Mouse (Mus musculus): ENCODE data around the gene Tarbp1. TPM values are rescaled to one million over a fixed set of nuclear protein-coding genes. Genes with fewer than 3 reads are reported as not detected.
A peak's percentile ranks its signal among the peaks of the same experiment; 100 is the strongest.
"Not testable (repeated sequence)": the region's sequence is repeated elsewhere in the genome, so short reads cannot be mapped to it uniquely, and the experiment has no call there.

The Tarbp1 gene
- polyA plus RNA-seq, 1 experiment from 2014 or later: 1.4 TPM

DNA sequence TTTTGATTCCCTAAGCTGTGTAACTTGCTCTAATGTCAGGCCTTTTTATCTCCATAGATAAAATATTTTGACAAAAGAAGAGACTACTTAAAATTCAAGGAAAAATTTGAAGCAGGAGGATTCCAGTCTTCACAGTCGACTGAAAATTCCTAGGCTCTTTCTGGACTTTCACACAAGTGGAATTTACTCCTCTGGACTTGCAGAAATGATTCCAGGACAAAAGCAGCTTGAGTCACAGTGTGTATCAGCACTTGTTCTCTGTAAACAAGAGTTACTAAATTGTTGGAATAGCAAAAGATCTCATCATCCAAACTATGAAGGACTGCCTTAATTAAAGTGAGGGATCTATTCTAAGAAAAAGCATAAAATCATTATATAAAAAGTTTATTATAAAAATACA, 49.9 kb downstream of the Tarbp1 start:
- no peak for ATAC-seq
- peaks cover 19% of the 10 kb centered on the region for H3K4me1 ChIP-seq
- no peak overlapping the region for H3K27ac ChIP-seq
- no peaks in the 10 kb centered on the region for H3K27me3 ChIP-seq
- WGBS: 79% methylated on average over 1 of the region's 1 CpGs
- H3K9me3 ChIP-seq (replicated peaks): no peaks in the 10 kb centered on the region
- H3K4me2 ChIP-seq: no peak overlapping the region
- peaks cover 50% of the 10 kb centered on the region for H3K36me3 ChIP-seq (ENCODE audit: poor library complexity, severe bottlenecking)
- H3K4me3 ChIP-seq: no peak overlapping the region
- no peak overlapping the region for H3K9ac ChIP-seq

DNA sequence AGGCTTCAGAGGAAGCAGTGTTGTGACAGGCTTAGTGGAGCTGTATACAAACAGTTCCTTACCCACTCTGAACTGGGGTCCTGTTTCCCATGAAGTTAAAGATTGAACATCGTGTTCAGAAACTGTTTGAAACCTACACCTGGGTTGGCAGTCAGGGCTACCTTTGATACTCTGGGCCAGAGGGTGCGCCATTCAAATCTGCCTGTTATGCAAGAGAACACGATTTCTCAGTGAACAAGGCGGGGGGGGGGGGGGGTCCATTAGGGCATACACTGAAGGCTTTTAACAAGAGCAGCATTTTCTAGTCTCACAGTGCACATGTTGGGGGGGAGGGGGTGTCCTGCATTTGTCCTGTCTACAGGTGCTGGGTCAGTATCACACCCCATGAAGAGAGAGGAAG, 50.7 kb downstream of the Tarbp1 start:
- peaks cover 19% of the 10 kb centered on the region for H3K4me1 ChIP-seq
- H3K4me3 ChIP-seq: no peak overlapping the region
- H3K36me3 ChIP-seq (ENCODE audit: poor library complexity, severe bottlenecking): peaks cover 42% of the 10 kb centered on the region
- WGBS: 76% methylated on average over 4 of the region's 4 CpGs
- no peaks in the 10 kb centered on the region for H3K27me3 ChIP-seq
- H3K9ac ChIP-seq: no peak overlapping the region
- no peak for ATAC-seq
- H3K4me2 ChIP-seq: no peak overlapping the region
- H3K9me3 ChIP-seq (replicated peaks): no peaks in the 10 kb centered on the region
- no peak overlapping the region for H3K27ac ChIP-seq

DNA sequence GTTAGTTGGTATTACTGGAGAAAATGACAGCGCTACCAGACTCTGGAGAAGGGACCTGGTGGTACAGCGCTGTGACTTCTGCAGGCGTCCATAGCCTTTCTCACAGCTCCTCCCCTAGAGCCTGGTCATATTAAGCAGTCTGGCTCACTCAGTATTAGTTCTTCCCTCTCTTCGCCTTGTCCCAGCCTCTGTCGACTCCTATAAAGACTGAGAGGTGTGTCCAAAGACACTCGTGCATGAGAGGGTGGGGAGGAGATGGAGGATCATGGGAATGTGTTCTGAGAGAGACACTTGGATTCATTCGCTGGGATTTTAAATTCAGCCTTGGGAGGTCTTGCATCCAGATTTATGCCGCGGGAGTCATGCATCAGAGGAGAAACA, 52.0 kb downstream of the Tarbp1 start:
- Histone ChIP-seq H3K36me3 (ENCODE audit: poor library complexity, severe bottlenecking) (peaks cover 30% of the 10 kb centered on the region), H3K4me2 (peak overlapping the region; percentile 85), H3K4me1 (peaks cover 19% of the 10 kb centered on the region), H3K27ac (peak overlapping the region; percentile 68), H3K9me3 (replicated peaks) (no peaks in the 10 kb centered on the region), H3K9ac (peak overlapping the region; percentile 87), H3K27me3 (no peaks in the 10 kb centered on the region), H3K4me3 (peak overlapping the region; percentile 84)
- 8% methylated on average over 9 of the region's 9 CpGs for WGBS
- ATAC-seq: peak; percentile 61

DNA sequence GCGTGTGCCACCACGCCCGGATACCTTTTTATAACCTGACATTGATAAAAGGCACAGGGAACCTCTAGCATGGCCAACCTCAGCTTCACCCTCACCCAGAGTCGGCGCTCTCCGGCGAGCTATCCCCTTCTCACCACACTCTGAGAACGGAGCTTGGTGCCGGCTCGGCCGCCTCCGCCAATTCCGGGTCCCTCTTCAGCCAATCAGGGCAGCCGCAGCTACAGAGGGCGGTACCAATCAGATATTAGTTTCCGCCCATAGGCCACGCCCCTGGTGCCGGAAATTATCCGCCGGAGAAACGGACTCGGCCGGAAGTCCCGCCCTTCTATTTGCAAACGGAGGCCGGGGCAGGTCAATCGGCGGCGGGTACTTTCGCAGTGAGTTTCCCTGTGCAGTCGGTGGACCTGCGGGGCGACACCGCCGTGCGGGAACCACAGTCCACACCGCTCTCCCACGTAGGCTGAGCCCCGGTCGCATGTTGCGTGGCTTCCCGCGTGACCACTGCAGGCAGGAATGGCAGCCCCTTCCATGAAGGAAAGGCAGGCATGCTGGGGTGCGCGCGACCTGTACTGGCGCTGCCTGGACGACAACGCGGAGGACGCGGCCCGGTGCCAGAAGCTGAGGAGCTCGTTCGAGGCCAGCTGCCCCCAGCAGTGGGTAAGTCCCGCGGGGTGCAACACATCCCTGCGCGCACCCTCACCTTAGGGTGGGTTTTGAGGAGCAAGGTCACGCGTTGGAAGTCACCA, 52.5 kb downstream of the Tarbp1 start, which contains the start of gene Coa6:
Gene Coa6, plus strand, starts transcription at position 342 of the 746 bp plus-strand sequence.
- ATAC-seq: peak; percentile 99
- Histone ChIP-seq H3K27me3 (no peaks in the 10 kb centered on the region), H3K9ac (peak within 1 kb of the TSS; percentile 87), H3K4me1 (peaks cover 19% of the 10 kb centered on the region), H3K27ac (peak within 1 kb of the TSS; percentile 68), H3K9me3 (replicated peaks) (no peaks in the 10 kb centered on the region), H3K4me3 (peak within 1 kb of the TSS; percentile 84), H3K36me3 (ENCODE audit: poor library complexity, severe bottlenecking) (peaks cover 24% of the 10 kb centered on the region), H3K4me2 (peak within 1 kb of the TSS; percentile 85)
- WGBS: under 1% methylated on average over 60 of the region's 61 CpGs

DNA sequence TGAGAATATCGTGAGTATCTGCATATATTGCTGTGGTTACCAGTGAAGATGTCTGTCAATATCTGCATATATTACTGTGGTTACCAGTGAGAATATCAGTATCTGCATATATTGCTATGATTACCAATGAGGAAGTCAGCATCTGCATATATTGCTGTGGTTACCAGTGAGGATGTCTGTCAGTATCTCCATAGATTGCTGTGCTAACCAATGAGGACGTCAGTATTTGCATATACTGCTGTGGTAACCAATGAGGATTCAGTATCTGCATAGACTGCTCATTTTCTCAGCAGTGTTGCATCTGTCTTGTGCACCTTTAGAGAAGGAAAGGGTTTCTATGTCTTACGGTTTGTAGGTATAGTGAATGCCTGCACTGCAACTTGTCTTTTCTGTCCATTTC, 54.0 kb downstream of the Tarbp1 start:
- Histone ChIP-seq H3K9ac (no peak overlapping the region), H3K4me1 (peaks cover 19% of the 10 kb centered on the region), H3K4me2 (no peak overlapping the region), H3K27ac (no peak overlapping the region), H3K4me3 (no peak overlapping the region), H3K36me3 (ENCODE audit: poor library complexity, severe bottlenecking) (peaks cover 9% of the 10 kb centered on the region), H3K9me3 (replicated peaks) (no peaks in the 10 kb centered on the region), H3K27me3 (no peaks in the 10 kb centered on the region)
- no peak for ATAC-seq
- 80% methylated on average over 3 of the region's 3 CpGs for WGBS

DNA sequence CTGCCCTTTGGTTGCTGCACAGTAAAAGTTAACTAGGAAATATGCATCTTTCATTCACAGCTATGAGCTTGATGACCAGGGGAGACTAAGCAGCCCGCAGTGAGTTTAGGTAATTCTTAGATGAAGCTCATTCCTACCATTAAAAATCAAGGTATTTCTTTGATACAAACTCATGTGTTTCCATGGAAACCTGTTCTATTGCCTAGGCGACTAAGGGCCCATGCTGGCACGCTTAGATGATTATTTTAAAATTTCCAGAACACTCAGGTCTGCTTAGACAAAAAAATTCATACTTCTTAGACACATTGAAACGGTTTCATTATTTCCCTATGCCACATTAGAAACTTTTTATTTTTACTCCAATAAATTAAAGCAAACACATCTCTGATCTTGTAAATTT, 69.8 kb downstream of the Tarbp1 start:
- WGBS: 68% methylated on average over 4 of the region's 4 CpGs
- H3K9ac ChIP-seq: no peak overlapping the region
- H3K4me1 ChIP-seq: no peaks in the 10 kb centered on the region
- H3K4me2 ChIP-seq: no peak overlapping the region
- no peaks in the 10 kb centered on the region for H3K36me3 ChIP-seq (ENCODE audit: poor library complexity, severe bottlenecking)
- H3K27ac ChIP-seq: no peak overlapping the region
- no peak overlapping the region for H3K4me3 ChIP-seq
- H3K9me3 ChIP-seq (replicated peaks): no peaks in the 10 kb centered on the region
- no peak for ATAC-seq
- no peaks in the 10 kb centered on the region for H3K27me3 ChIP-seq

DNA sequence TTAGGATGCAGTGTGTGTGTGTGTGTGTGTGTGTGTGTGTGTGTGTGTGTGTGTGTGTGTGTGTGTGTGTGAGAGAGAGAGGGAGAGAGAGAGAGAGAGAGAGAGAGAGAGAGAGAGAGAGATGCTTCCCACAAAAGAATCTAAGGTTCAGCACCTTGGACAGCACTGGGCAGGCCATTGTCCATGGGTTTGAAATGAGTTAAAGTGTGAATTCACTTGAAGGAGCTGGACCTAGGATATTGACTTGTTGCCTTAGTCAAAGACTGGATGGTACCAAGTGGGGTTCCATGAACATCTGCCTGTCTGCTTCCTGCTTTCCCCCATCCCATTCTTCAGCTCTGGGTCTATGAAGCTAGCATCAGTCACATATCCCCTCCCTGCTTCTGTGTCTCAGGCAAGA, 70.3 kb downstream of the Tarbp1 start:
- H3K27me3 ChIP-seq; H3K4me1 ChIP-seq; H3K9me3 ChIP-seq (replicated peaks); ATAC-seq; H3K36me3 ChIP-seq (ENCODE audit: poor library complexity, severe bottlenecking); H3K9ac ChIP-seq; H3K27ac ChIP-seq; H3K4me3 ChIP-seq; H3K4me2 ChIP-seq: not testable (repeated sequence)

DNA sequence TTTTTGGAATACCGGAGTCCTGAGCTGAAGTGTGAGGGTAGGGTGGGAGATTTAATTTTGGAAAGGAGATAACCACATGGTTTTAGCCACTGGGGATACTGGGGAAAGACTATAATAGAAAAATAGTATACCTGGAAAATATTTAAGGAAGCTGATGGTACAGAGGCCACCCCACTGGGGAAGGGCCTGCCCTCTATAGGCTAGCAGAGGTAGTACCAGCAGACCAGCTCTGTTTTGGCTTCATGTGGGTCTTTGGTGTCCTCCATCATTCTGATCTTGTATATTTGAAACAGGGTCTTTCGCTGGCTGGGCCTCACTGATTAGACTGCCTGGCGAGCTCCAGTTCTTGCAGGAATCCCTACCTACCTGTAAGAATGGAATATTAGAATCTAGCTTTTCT, 76.5 kb downstream of the Tarbp1 start:
- Histone ChIP-seq H3K9ac (no peak overlapping the region), H3K27ac (no peak overlapping the region), H3K4me3 (no peak overlapping the region), H3K9me3 (replicated peaks) (no peaks in the 10 kb centered on the region), H3K4me1 (peaks cover 8% of the 10 kb centered on the region; the same call in 1 of the 2 replicates), H3K4me2 (no peak overlapping the region), H3K27me3 (no peaks in the 10 kb centered on the region), H3K36me3 (ENCODE audit: poor library complexity, severe bottlenecking) (no peaks in the 10 kb centered on the region)
- ATAC-seq: no peak
- 70% methylated on average over 3 of the region's 3 CpGs for WGBS

DNA sequence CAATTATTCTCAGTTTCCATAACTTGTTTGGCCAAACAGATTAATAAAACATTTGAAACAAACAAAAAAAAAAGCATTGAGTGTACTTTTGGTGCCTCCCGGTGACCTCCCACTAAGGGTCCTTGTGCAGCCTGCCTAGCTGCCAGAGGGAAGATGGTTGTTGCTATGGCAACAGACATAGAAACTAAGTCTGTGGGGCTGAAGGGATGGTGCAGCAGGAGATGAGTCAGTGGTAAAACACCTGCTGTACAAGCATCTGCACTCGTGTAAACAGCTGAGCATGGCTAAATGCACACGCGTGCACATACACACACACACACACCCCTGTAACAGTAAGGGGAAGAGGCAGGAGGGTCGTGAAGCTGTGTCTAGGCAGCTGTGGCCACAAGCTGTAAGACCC, 78.9 kb downstream of the Tarbp1 start:
- Histone ChIP-seq H3K9ac (no peak overlapping the region), H3K27ac (no peak overlapping the region), H3K36me3 (ENCODE audit: poor library complexity, severe bottlenecking) (no peaks in the 10 kb centered on the region), H3K4me1 (peaks cover 8% of the 10 kb centered on the region; the same call in 1 of the 2 replicates), H3K4me3 (no peak overlapping the region), H3K27me3 (no peaks in the 10 kb centered on the region), H3K4me2 (no peak overlapping the region), H3K9me3 (replicated peaks) (no peaks in the 10 kb centered on the region)
- no peak for ATAC-seq
- 49% methylated on average over 5 of the region's 5 CpGs for WGBS

DNA sequence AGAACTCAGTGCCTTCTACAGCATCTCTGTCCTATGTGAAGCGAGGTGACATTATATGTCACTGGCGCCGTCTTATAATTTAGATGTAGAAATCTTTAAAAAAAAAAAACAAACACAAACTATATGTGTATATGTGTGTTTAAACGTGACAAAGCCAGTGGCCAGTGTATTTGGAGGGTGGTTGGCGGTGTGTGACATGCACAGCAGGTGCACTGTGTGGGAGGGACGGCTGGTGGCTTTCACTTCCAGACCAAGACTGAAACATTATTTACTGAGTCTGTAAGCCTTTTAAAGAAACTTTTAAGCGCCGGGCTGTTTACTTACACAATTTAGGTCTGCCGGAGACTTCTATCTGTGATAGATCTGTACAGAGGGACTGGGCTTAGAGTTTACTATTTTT, 79.5 kb downstream of the Tarbp1 start:
- Histone ChIP-seq H3K27me3 (no peaks in the 10 kb centered on the region), H3K4me2 (no peak overlapping the region), H3K9me3 (replicated peaks) (no peaks in the 10 kb centered on the region), H3K9ac (no peak overlapping the region), H3K4me1 (peaks cover 8% of the 10 kb centered on the region; the same call in 1 of the 2 replicates), H3K4me3 (no peak overlapping the region), H3K36me3 (ENCODE audit: poor library complexity, severe bottlenecking) (no peaks in the 10 kb centered on the region), H3K27ac (no peak overlapping the region)
- WGBS: 73% methylated on average over 9 of the region's 9 CpGs
- ATAC-seq: no peak

DNA sequence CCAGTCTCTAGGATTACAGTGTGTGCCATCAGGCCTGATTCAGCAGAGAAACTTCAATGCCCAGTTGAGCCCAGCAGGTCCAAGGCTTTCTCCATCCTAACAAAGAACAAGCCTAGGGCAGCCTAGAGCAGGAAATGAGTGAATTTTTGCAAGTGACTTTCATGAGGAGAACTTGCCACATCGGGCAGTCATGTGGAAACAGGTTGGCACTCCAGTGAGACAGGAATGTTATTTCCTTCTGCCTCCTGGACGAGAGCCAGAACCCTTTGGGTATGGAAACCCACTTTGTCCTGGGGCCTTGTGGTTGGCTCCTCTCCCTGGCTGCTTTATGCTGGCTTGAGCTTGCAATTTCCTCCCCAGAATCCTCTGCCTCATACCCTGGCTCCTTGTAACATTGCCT, 83.3 kb downstream of the Tarbp1 start:
- Histone ChIP-seq H3K4me3 (no peak overlapping the region), H3K27me3 (no peaks in the 10 kb centered on the region), H3K4me1 (peaks cover 8% of the 10 kb centered on the region; the same call in 1 of the 2 replicates), H3K9me3 (replicated peaks) (no peaks in the 10 kb centered on the region), H3K36me3 (ENCODE audit: poor library complexity, severe bottlenecking) (no peaks in the 10 kb centered on the region), H3K9ac (no peak overlapping the region), H3K4me2 (no peak overlapping the region), H3K27ac (no peak overlapping the region)
- WGBS: 54% methylated on average over 2 of the region's 2 CpGs
- peak; percentile 53; the same call in 1 of the 2 replicates for ATAC-seq

DNA sequence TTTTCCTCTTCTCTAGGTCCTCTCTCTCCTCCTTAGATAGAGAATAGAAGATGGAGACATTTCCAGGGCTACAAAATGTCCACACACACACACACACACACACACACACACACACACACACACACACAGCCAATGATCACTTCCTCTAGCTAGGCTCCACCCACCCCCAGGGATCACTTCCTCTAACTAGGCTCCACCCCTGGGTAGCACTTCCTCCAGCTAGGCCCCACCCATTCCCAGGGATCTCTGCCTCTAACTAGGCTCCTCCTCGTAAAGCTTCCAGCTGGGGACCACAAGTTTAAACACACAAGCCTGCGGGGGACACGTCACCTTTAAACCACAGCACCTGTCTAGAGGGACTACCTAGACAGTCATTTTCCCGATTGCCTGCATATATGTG, 87.3 kb downstream of the Tarbp1 start:
- Histone ChIP-seq H3K4me2 (no peak overlapping the region), H3K9me3 (replicated peaks) (no peaks in the 10 kb centered on the region), H3K27ac (no peak overlapping the region), H3K4me1 (no peaks in the 10 kb centered on the region), H3K36me3 (ENCODE audit: poor library complexity, severe bottlenecking) (no peaks in the 10 kb centered on the region), H3K9ac (no peak overlapping the region), H3K4me3 (no peak overlapping the region), H3K27me3 (0 out of 2 replicates have a peak, but pooled peaks cover 3% of the 10 kb centered on the region)
- WGBS: 91% methylated on average over 4 of the region's 4 CpGs
- ATAC-seq: no peak

DNA sequence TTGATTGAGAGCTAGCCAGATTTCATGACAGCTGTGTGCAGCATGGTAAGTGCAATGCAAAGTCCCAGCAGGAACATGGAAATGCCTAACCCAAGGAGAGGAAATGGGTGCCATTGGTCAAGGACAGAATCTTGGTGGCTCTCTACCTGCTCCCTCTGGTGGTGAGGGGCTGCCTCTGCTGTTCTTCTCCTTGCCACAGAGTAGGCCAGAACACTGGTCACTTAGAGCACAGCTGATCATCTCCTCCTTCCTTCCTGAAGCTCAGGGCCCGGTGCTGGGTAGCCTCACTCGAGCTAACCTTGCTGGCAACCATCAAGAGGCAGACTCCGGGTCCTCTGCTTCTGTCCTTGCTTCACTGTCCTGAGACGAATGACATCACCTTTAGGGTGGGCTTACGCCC, 92.1 kb downstream of the Tarbp1 start:
- H3K4me3 ChIP-seq: no peak overlapping the region
- no peak overlapping the region for H3K4me2 ChIP-seq
- no peaks in the 10 kb centered on the region for H3K36me3 ChIP-seq (ENCODE audit: poor library complexity, severe bottlenecking)
- WGBS: 65% methylated on average over 5 of the region's 5 CpGs
- H3K27me3 ChIP-seq: 0 out of 2 replicates have a peak, but pooled peaks cover 3% of the 10 kb centered on the region
- no peaks in the 10 kb centered on the region for H3K9me3 ChIP-seq (replicated peaks)
- no peak overlapping the region for H3K9ac ChIP-seq
- no peaks in the 10 kb centered on the region for H3K4me1 ChIP-seq
- H3K27ac ChIP-seq: no peak overlapping the region
- ATAC-seq: no peak
